Mouse (Mus musculus) E14TG2a.4 (cell line): Measurements from ENCODE around the gene Spocd1.

ENCODE experiments used
- CTCF ChIP-seq: conservative IDR thresholded peaks from 2 replicates; pipeline ENCODE4 v1.5.1; 2014; ENCODE audit warnings: low read length
- NANOG ChIP-seq: IDR thresholded peaks from 2 replicates; pipeline ENCODE4 v1.6.1; 2014; ENCODE audit warnings: borderline replicate concordance, low read length, mixed read lengths
- POU5F1 ChIP-seq: IDR thresholded peaks from 2 replicates; pipeline ENCODE4 v1.6.1; 2014; ENCODE audit warnings: low read length, borderline replicate concordance

DNA sequence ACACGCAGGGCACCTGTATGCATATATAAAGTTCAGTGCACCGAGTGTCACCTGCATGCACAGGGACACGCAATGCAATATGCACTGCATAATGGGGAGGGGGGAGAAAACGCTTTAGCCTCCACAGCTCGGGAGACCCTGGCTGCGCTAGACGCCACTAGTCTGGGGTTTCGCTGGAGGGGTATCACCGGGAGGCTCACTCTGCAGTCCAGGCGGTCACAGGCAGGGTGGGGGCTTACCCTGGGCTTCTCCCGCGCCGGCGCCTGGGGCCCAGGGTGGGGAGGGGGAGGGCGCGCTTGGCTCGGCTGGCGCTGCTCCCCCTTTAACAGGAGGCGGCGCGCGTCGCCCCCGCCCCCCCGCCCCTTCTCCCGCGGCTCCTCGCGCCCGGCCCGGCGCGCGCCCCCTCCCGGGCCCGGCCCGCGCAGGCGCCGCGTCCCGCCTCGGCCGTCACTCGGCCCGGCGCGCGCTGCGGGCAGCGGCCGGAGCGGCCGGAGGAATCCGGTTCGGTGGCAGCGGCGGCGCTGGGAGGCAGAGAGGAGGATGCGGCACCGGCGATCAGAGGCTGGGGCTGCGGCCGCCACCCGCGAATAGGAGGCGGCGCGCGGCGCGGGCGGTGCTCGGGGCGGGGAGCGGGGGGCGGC, 55.5 kb downstream of the Spocd1 start, which contains the start of gene Adgrb2:
- TF ChIP-seq POU5F1 (no peak), CTCF (no peak), NANOG (no peak)
